Mouse (Mus musculus) bone marrow macrophage, adult 2 months (primary cell): ENCODE results near the gene Tnni3.
"Not testable (repeated sequence)": the region's sequence is repeated elsewhere in the genome, so short reads cannot be mapped to it uniquely, and the experiment has no call there.

Source experiments
- CTCF ChIP-seq: IDR thresholded peaks from 2 replicates; pipeline ENCODE4 v1.5.1; 2012; ENCODE audit warnings: low read depth, mild to moderate bottlenecking, low read length, moderate library complexity
- POLR2A ChIP-seq: IDR thresholded peaks from 2 replicates; pipeline ENCODE4 v1.6.1; 2012; ENCODE audit warnings: mild to moderate bottlenecking, low read depth, low read length, borderline replicate concordance

DNA sequence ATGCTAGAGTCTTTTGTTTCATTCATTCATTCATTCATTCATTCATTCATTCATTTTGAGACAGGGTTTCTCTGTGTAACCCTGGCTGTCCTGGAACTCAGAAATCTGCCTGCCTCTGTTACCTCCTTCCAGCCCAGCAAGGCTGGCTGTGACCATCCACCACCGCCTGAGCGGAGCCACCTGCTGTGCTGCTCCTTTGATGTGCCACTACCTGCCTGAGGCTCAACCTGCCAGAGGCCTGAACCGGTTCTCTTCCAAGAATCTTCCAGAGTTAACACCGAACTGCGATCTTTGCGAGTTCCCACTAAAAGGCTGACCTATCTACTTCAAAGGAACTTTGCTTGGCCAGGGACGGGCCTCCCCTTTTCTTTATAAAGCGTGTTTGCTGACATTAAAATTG is 6.1 kb upstream of the Tnni3 start:
- not testable (repeated sequence) for TF ChIP-seq CTCF, POLR2A
